Mouse (Mus musculus) intestine, embryonic 15.5 days (tissue): Measurements from ENCODE around the gene Coq9. TPM values are rescaled to one million over a fixed set of nuclear protein-coding genes. Genes with fewer than 3 reads are reported as not detected.

ENCODE experiments used
- ATAC-seq: fragments of 200-750 bp; cut with Nextera tagmentation; 2 replicates; pipeline ENCODE4 v1.8.0; 2017; ENCODE audit warnings: moderate TSS enrichment, moderate library complexity
- H3K27ac ChIP-seq: fragments of 300-500 bp; sonication (generic); 2 replicates; pipeline ENCODE4 v1.5.1; 2015; ENCODE audit warnings: mild to moderate bottlenecking, inconsistent platforms
- H3K27me3 ChIP-seq: fragments of 300-500 bp; sonication (generic); replicated peaks from 2 replicates; pipeline ENCODE4 v1.6.1; 2015; ENCODE audit warnings: inconsistent platforms
- H3K36me3 ChIP-seq: fragments of 300-500 bp; sonication (generic); 2 replicates; pipeline ENCODE4 v1.6.1; 2015; ENCODE audit warnings: inconsistent platforms
- H3K4me1 ChIP-seq: fragments of 300-500 bp; sonication (generic); replicated peaks from 2 replicates; pipeline ENCODE4 v1.6.1; 2015; ENCODE audit warnings: inconsistent platforms
- H3K4me2 ChIP-seq: fragments of 300-500 bp; sonication (generic); replicated peaks from 2 replicates; pipeline ENCODE4 v1.6.1; 2015; ENCODE audit warnings: mild to moderate bottlenecking, inconsistent platforms
- H3K4me3 ChIP-seq: fragments of 300-500 bp; sonication (generic); replicated peaks from 2 replicates; pipeline ENCODE4 v1.5.1; 2015; ENCODE audit warnings: inconsistent platforms
- H3K9ac ChIP-seq: fragments of 300-500 bp; sonication (generic); 2 replicates; pipeline ENCODE4 v1.6.1; 2015; ENCODE audit warnings: inconsistent platforms
- H3K9me3 ChIP-seq: fragments of 300-500 bp; sonication (generic); 2 replicates; pipeline ENCODE4 v1.6.1; 2016; ENCODE audit warnings: inconsistent platforms
- WGBS: fragments of 180-500 bp; shearing (Covaris S2); methylation state at CpG from one replicate; pipeline ENCODE4 v1.1.7; 2015; 5-methylcytosine and 5-hydroxymethylcytosine counted together
- polyA plus RNA-seq: library from polyadenylated mRNA; unstranded; fragments of >200 nt; fragmentation: Nextera tagmentation; extraction: Ambion mirVana; gene quantifications from 2 replicates; pipeline ENCODE4 v1.2.1, GENCODE M21; 2015

Gene Coq9
- polyA plus RNA-seq, 1 experiment from 2014 or later, result 97.5 TPM

DNA sequence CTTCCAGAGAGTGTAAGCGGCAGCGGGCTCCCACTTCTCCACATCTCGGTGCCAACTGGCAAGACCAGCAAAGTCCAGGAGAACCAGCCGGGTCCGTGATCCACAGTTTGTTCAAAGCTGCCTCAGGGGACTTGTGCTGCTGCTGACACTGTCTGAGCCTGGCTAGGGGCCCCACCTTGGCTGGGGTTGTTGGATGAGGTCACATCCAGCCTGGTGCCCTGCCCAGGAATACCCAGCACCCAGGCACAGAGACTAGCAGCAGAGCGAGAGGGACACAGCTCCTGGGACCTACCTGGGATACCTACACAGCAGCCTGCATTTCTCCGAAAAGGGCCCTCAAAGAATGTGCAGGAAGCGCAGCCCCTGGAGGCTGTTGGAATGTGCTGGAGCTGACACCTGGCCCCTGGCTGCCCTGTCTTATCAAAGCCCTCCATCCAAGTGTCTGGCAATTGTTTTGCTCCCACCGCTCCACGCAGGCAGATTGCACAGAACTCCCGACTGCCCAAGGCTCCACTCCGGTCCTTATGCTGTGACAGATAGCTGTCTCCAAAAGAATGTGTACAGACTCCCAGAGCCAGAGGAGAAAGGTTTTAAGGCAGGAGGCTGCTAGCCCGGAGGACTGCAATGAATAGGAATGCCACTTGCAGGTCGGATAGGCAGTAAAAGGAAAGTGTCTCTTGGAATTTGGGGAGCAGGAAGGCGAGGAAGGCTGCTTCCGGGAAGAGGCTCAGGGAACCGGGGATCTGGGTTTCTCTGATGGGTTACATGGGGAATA, 37.2 kb downstream of the Coq9 start:
- peak overlapping the region; percentile 85; the same call in 1 of the 2 replicates for H3K27ac ChIP-seq
- WGBS, result 10% methylated on average over 17 of the region's 17 CpGs
- peak overlapping the region; percentile 66 for H3K4me3 ChIP-seq
- H3K9ac ChIP-seq, result peak overlapping the region; percentile 63
- no peaks in the 10 kb centered on the region for H3K9me3 ChIP-seq
- no peaks in the 10 kb centered on the region for H3K27me3 ChIP-seq
- H3K4me1 ChIP-seq, result peaks cover 36% of the 10 kb centered on the region
- H3K36me3 ChIP-seq, result no peaks in the 10 kb centered on the region
- peak overlapping the region; percentile 72 for H3K4me2 ChIP-seq
- no peak for ATAC-seq

DNA sequence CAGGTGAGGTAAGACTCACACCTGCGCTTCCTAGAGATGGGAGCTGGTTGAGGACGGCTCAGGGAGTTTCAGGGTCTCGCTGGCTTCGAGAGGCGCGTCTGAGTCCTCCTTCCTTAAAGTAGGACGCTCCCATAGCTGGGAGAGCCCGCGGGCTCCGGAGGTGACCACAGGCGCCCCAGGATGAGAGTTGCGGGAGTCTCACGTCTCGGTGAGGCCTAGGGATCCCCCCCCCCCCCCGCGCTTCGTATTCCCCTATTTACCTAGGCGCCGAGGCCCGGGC, 37.7 kb downstream of the Coq9 start:
- peak overlapping the region; percentile 85 for H3K27ac ChIP-seq
- H3K27me3 ChIP-seq, result no peaks in the 10 kb centered on the region
- peak overlapping the region; percentile 63 for H3K9ac ChIP-seq
- peaks cover 32% of the 10 kb centered on the region for H3K4me1 ChIP-seq
- peak overlapping the region; percentile 72 for H3K4me2 ChIP-seq
- no peaks in the 10 kb centered on the region for H3K36me3 ChIP-seq
- 0% methylated on average over 20 of the region's 20 CpGs for WGBS
- ATAC-seq, result peak; percentile 9
- H3K4me3 ChIP-seq, result peak overlapping the region; percentile 66
- H3K9me3 ChIP-seq, result no peaks in the 10 kb centered on the region

DNA sequence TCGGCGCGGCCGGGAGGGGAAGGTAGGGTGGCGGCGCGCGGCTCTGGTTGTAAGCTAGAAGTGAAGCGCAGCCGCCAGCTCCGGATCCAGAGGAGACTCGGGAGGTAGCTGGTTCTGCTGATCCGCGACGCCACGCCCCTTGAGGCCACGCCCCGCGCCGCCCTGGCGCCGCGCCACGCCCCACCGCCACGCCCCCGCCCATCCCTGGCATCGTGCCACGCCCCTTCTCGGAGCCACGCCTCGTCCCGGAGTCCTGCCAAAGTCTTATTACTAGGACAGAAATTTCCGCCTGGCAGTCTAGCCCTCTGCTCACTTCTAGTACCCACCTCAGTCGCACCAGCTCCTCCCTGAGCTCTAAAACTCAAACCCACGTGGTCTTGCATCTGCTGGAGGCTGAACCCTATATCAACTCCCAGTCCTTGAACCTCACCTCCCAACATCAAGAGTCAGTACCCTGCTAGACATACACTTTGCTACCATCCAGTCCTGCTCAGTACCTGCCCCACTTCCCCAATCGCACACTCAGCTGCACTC, 38.1 kb downstream of the Coq9 start, which contains the start of gene Dok4:
TSS of gene Dok4 (minus strand) at position 134 of the 534 bp plus-strand sequence.
- Histone ChIP-seq H3K36me3 (no peaks in the 10 kb centered on the region), H3K4me1 (peaks cover 30% of the 10 kb centered on the region), H3K27ac (peak within 1 kb of the TSS; percentile 85), H3K9ac (peak within 1 kb of the TSS; percentile 63), H3K4me2 (peak within 1 kb of the TSS; percentile 72), H3K4me3 (peak within 1 kb of the TSS; percentile 66), H3K27me3 (no peaks in the 10 kb centered on the region), H3K9me3 (no peaks in the 10 kb centered on the region)
- WGBS, result 1% methylated on average over 37 of the region's 37 CpGs
- peak; percentile 79 for ATAC-seq

DNA sequence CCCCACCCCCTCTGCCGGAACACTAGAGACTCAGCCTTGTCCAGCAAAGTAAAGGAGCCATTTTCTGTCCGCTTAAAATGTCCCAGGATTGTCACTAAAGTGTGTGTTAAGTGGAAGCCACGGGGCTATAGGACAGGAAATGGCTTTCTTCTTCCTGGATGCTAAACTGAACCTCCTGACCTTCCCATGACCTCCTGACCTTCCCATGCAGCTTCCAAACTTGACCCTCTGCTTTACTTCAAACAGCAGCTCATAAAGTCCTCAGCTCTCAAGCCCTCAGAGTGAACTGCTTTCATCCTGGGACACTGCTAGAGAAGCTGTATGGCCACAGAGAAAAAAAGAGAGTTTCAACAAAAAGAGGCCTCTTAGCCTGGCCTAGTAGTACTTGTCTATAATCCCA, 38.7 kb downstream of the Coq9 start:
- 36% methylated on average over 3 of the region's 3 CpGs for WGBS
- H3K27me3 ChIP-seq, result no peaks in the 10 kb centered on the region
- ATAC-seq, result no peak
- H3K9me3 ChIP-seq, result no peaks in the 10 kb centered on the region
- peaks cover 24% of the 10 kb centered on the region for H3K4me1 ChIP-seq
- H3K27ac ChIP-seq, result peak overlapping the region; percentile 36; the same call in 1 of the 2 replicates
- H3K9ac ChIP-seq, result no peak overlapping the region
- H3K4me2 ChIP-seq, result peak overlapping the region; percentile 72
- H3K36me3 ChIP-seq, result no peaks in the 10 kb centered on the region
- H3K4me3 ChIP-seq, result no peak overlapping the region

DNA sequence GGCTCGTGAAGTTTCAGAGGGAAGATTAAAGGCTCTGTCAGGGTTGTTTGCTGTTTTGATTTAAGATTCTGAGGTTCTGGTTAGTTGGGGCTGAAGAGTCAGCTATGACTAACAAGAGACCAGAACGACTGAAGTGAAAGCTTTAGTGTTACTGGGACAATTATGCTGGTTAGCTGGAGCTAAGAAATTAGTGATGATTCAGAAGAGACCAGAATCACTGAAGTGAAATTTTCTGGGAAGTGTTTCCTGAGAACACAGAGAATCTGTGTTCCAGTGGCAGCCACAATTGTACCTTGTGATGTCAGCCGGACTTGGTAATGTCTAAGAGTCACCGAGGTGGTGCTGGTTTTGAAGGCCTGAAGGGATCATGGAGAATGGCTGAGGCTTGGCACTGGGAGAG, 42.6 kb downstream of the Coq9 start:
- no peak overlapping the region for H3K4me3 ChIP-seq
- WGBS, result 61% methylated on average over 4 of the region's 4 CpGs
- H3K4me2 ChIP-seq, result no peak overlapping the region
- H3K4me1 ChIP-seq, result peaks cover 6% of the 10 kb centered on the region
- no peak for ATAC-seq
- H3K36me3 ChIP-seq, result no peaks in the 10 kb centered on the region
- no peak overlapping the region for H3K27ac ChIP-seq
- H3K27me3 ChIP-seq, result no peaks in the 10 kb centered on the region
- no peak overlapping the region; the same call in 1 of the 2 replicates for H3K9ac ChIP-seq
- no peaks in the 10 kb centered on the region for H3K9me3 ChIP-seq

DNA sequence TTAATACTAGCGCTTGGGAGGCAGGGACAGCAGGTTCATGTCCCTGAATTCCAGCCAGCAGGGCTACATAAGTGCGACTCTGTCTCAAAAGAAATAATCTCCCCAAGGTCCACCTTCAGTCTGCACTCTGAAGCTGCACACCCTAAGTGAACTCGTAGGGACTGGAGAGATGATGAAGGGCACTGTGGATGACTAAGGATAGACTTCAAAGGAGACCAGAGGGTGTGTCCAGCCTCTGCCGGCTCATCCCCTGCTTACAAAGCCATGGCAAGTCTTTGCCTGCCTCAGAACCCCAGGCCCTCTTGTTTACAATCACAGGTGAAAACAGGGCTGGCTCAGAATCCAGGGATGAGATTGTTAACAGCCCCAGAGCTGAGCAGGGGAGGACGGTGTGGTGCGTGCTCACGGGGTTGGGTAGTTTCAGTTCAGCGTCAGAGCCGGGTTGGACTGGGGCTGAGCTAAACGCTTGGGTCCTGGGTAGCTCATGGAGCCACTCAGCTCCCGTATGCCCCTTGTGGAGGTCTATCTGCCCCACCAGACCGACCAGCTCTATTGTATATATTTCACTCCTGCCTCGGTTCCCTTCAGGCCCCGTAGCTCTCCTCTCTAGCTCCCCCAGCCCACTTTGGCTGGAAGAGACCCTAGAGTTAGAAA, 50.4 kb downstream of the Coq9 start:
- Histone ChIP-seq H3K27me3 (no peaks in the 10 kb centered on the region), H3K4me1 (0 out of 2 replicates have a peak, but pooled peaks cover 11% of the 10 kb centered on the region), H3K27ac (no peak overlapping the region), H3K9ac (no peak overlapping the region), H3K4me3 (no peak overlapping the region), H3K36me3 (no peaks in the 10 kb centered on the region), H3K9me3 (no peaks in the 10 kb centered on the region), H3K4me2 (peak overlapping the region; percentile 42)
- 0 out of 2 replicates have a peak, but pooled peaks have one; percentile 50 for ATAC-seq
- WGBS, result 26% methylated on average over 14 of the region's 14 CpGs

DNA sequence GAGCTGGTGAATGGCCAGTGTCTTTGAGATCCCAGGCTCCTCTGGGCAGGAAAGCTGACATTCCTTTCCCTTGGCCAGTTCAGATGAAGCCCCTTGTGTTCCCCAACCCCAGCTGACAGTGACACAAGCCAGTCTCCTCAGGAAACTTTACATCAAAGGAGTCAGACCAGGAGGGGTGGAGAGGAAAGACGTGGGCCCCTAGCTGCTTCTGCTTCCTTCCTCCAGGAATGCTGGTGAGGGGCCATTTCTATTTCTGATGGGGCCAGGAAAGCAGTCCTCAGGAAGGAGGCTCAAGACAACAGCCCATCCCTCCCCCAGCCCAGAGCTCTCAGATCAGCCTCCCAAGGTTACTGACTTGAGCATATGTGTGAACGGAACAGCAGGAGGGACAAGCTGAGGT, 54.8 kb downstream of the Coq9 start:
- Histone ChIP-seq H3K4me3 (no peak overlapping the region), H3K27me3 (no peaks in the 10 kb centered on the region), H3K36me3 (no peaks in the 10 kb centered on the region), H3K4me2 (no peak overlapping the region), H3K9me3 (no peaks in the 10 kb centered on the region), H3K4me1 (0 out of 2 replicates have a peak, but pooled peaks cover 11% of the 10 kb centered on the region), H3K9ac (no peak overlapping the region), H3K27ac (no peak overlapping the region)
- 21% methylated on average over 2 of the region's 2 CpGs for WGBS
- peak; percentile 24; the same call in 1 of the 2 replicates for ATAC-seq

DNA sequence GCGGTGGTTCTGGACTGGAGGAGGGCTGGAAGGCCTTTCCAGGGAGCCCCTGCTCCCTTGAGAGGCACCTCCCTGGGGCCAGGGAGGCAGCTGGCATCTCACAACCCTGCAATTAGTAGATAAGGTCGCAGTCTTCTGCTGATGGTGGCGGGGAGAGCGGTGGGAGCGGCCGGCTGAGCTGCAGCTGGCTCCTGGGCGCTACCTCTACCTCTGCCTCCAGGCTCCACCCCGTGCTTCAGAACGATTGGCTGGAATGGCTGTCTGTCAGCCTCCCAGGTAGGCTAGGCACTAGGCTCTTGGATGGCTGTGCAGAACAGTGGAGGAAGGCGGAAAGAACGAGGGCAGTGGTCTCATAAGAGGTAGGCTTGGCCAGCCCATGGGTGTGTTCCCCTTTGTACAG, 61.1 kb downstream of the Coq9 start:
- ATAC-seq, result peak; percentile 93
- Histone ChIP-seq H3K4me2 (peak overlapping the region; percentile 52), H3K9ac (no peak overlapping the region), H3K9me3 (no peaks in the 10 kb centered on the region), H3K27ac (peak overlapping the region; percentile 73), H3K4me3 (peak overlapping the region; percentile 15; the same call in 1 of the 2 replicates), H3K36me3 (peaks cover 2% of the 10 kb centered on the region; the same call in 1 of the 2 replicates), H3K4me1 (peaks cover 33% of the 10 kb centered on the region), H3K27me3 (no peaks in the 10 kb centered on the region)
- 13% methylated on average over 11 of the region's 11 CpGs for WGBS

DNA sequence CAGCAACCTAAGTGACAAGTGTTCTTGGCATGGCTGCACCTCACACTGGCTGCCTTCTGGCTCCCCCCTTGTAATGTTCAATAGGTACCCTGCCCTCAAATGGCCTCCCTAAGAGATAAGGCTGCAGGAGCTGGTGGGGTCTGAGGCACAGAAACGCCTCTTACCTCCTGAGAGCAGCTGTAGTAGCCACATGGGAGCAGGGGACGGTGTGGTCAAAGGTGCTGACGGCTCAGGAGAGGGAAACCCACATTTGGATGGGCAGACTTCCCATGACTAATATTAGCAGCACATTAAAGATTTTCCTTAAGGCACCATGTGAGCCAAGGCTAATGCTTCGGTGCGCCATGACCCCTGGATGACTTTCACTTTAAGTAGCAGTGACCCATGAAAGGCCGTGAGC, 62.5 kb downstream of the Coq9 start:
- peaks cover 2% of the 10 kb centered on the region; the same call in 1 of the 2 replicates for H3K36me3 ChIP-seq
- H3K4me1 ChIP-seq, result peaks cover 46% of the 10 kb centered on the region
- WGBS, result 22% methylated on average over 6 of the region's 6 CpGs
- ATAC-seq, result no peak
- no peak overlapping the region for H3K9ac ChIP-seq
- peak overlapping the region; percentile 86 for H3K27ac ChIP-seq
- H3K9me3 ChIP-seq, result no peaks in the 10 kb centered on the region
- H3K4me3 ChIP-seq, result no peak overlapping the region
- peak overlapping the region; percentile 30 for H3K4me2 ChIP-seq
- no peaks in the 10 kb centered on the region for H3K27me3 ChIP-seq

DNA sequence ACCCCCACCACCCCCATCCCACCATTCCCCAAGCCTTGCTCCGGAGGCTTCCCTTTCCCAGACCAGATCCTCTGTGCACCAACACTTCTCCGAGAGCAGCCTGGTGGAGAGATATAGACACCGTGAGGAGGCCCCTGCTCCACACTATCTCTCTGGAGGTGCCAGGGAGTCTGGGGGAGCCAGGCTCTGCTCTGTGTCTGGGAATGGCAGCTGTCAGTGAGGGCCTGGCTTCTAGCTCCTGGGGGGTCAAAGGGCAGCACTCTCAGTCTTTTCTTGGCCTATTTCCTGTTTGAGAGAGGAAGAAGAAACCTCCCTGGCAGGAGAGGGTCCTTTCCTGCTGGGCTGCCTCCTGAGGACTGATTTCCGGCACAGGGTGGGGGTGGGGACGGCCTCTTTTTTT, 62.9 kb downstream of the Coq9 start:
- 11% methylated on average over 5 of the region's 5 CpGs for WGBS
- H3K4me3 ChIP-seq, result no peak overlapping the region
- H3K9me3 ChIP-seq, result no peaks in the 10 kb centered on the region
- peak overlapping the region; percentile 30 for H3K4me2 ChIP-seq
- H3K36me3 ChIP-seq, result peaks cover 3% of the 10 kb centered on the region; the same call in 1 of the 2 replicates
- H3K27me3 ChIP-seq, result no peaks in the 10 kb centered on the region
- H3K27ac ChIP-seq, result peak overlapping the region; percentile 86
- peak overlapping the region; percentile 11; the same call in 1 of the 2 replicates for H3K9ac ChIP-seq
- peaks cover 46% of the 10 kb centered on the region for H3K4me1 ChIP-seq
- peak; percentile 40 for ATAC-seq

DNA sequence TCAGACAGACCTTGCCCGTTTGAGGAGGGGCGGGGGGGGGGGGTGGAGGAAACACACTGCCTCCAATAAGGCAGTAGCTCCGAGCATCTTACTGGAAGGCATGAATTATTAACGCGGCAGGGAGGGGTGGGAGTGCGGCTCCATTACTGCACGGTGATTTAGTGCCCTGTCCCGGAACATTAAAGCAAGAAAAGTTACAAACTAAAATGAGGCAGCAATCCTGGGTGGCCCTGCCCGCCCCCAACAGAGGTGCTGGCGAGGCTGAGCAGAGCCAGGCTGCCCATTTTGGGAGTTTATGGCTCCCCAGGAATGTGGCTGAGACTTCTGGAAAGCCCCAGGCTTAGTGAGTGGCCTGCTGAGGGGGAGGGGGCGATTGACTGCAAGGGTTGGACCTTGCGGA, 65.6 kb downstream of the Coq9 start:
- Histone ChIP-seq H3K4me3 (no peak overlapping the region), H3K9me3 (no peaks in the 10 kb centered on the region), H3K4me2 (no peak overlapping the region), H3K9ac (no peak overlapping the region), H3K36me3 (peaks cover 7% of the 10 kb centered on the region; the same call in 1 of the 2 replicates), H3K4me1 (peaks cover 43% of the 10 kb centered on the region), H3K27me3 (no peaks in the 10 kb centered on the region), H3K27ac (no peak overlapping the region)
- 39% methylated on average over 12 of the region's 12 CpGs for WGBS
- no peak for ATAC-seq
